Mouse (Mus musculus) left cerebral cortex, adult 9 months (tissue): ENCODE data around the gene Rnaseh2b.
A peak's percentile ranks its signal among the peaks of the same experiment; 100 is the strongest.

Source experiments
- DNase-seq, 2 experiments: peaks; one replicate each; pipeline ENCODE4 v3.0.0; 2022; ENCODE audit warnings: low spot score in 2 of 2

Rnaseh2b gene

GRCm38 (mm10) chr14:62361263-62361980 lies 69.0 kb downstream of the Rnaseh2b start:
- DNase-seq, result no peak

- DNase-seq, result no peak
Measured at GRCm38 (mm10) chr14:62363774-62364173, 71.4 kb downstream of the Rnaseh2b start.

GRCm38 (mm10) chr14:62370819-62371218 lies 78.4 kb downstream of the Rnaseh2b start:
- DNase-seq, result no peak

GRCm38 (mm10) chr14:62374001-62374400 lies 81.6 kb downstream of the Rnaseh2b start:
- no peak for DNase-seq

- DNase-seq, result no peak
Measured at GRCm38 (mm10) chr14:62375694-62376093, 83.3 kb downstream of the Rnaseh2b start.

GRCm38 (mm10) chr14:62376115-62376514 lies 83.7 kb downstream of the Rnaseh2b start:
- no peak for DNase-seq

- no peak for DNase-seq
Measured at GRCm38 (mm10) chr14:62379391-62379790, 87.0 kb downstream of the Rnaseh2b start.

GRCm38 (mm10) chr14:62380606-62381005 lies 88.2 kb downstream of the Rnaseh2b start:
- DNase-seq, result no peak

GRCm38 (mm10) chr14:62383109-62383508 lies 90.7 kb downstream of the Rnaseh2b start:
- no peak for DNase-seq

- no peak for DNase-seq
Measured at GRCm38 (mm10) chr14:62383786-62384299, 91.5 kb downstream of the Rnaseh2b start.

DNA sequence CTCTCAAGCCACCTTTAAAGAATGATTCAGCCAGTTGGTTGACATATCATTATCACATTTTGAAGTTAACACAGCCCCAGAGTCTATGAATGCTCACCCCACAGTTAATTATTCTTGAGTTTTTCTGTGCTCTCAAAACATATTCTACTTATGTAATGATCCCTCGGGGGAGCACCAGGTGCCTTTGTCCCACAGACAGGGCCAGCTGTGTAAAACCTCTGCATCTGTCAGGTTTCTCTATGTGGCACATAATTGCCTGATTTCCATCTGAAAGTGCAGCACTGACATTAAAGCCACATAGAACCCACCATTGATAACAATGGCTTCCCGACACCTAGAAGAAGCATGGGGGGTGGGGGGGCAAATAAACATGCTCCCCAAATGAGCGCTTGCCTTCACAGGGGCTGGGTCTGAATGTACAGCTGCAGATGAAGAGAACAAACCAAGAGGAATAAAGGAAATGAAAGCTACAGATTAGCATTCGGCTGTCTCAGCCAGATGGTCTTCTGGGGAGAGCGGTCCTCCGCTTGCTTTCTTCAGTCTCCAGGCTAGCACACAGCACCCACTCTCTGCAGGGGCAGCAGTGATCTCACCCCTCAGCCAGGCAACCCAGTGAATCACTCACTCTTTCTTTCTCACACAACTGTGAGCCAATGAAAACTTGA lies 96.8 kb downstream of the Rnaseh2b start:
- DNase-seq, result peak; percentile 35 to 54

GRCm38 (mm10) chr14:62389729-62390536 lies 97.5 kb downstream of the Rnaseh2b start:
- DNase-seq, result peak in 1 of 2 experiments; percentile 22

GRCm38 (mm10) chr14:62392754-62393153 lies 100.4 kb downstream of the Rnaseh2b start:
- no peak for DNase-seq

DNA sequence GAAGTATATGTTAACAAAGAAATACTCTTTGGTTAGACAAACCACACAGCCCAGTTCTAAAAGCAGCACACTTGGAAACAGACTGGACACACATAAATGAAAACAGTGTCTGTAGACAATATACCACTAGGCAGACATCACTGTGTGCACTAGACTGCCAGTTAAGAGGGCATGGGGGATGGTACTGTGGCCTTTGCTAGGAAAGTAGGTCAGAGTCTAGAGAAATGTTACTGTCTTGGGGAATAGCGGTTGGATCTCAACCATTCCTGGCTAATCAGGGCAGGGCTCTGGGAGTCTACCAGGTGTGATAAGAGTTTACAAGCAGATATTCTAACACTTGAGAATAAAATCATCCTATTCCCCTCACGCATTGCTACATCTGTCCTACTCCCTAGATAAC lies 103.0 kb downstream of the Rnaseh2b start:
- no peak for DNase-seq

DNA sequence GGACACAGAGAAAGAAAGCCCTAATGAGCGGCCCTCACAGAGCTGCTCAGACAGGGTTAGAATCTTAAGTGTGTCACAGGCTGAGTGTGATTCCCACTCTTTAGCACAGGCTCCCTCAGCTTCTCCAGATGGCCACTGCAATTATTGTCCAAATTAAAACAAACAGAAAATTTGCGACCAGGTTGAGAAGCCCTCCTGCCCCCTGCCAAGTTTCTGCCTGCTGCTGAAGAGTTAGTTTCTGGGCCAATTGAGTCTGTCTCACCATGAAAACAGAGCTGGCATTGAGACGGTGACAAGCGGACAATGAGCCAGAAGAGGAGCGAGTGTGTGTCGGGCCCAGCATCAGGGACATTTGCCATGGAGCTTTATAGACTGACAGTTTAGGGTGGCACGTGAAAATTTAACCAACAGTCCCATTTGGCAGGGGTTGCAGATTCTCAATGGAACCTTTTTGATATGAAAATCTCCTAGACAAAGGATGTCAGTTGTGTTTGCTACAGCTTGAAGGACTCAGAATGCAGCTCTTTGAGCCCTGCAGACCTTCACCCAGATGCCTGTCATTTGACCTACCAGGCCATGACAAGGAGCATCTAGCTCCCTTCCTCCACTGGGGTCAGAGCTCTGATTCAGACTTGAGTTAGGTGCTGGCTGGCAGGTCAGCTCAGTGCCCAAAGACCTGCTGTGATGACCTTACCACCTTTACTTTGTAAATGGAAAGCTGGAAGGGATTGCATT lies 123.8 kb downstream of the Rnaseh2b start:
- DNase-seq, result peak; percentile 11 to 20

DNA sequence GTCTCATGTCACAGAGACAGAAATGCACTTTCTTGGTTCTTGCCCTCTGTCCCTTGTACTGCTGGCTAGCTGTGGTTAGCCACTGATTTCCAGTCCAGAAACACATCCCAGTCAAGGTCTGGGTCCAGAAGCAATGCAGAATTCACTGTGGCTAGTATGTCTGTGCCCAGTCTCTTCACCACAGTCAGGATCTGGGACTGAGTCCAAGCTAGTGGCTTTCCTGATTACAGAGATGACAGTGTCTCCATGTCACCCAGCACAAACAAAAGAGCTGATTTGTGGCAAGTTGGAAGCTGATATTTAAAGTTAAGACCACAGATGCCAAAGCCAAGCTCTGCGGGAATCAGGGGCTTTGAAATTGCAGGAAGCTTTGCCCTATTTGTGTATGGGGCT lies 124.3 kb downstream of the Rnaseh2b start:
- peak; percentile 14 to 36 for DNase-seq

DNA sequence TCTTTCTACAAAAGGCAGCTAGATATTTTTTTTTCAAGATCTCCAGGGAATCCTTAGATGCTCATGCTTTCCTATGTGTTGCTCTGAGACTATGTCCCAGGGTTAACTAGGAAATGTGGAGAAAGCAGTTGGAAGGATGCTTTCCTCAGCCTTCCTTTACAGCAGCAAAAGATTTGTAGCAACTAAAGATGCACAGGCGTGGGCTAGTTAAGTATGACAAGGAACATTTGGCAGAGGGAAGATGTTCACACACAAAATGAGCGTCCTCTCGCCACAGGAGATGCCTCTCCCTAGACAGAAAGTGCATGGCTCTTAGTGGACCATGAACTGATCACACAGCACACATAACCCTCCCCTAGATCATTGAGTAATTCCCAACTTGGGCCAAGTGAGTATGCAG lies 125.1 kb downstream of the Rnaseh2b start:
- peak in 1 of 2 experiments; percentile 4 for DNase-seq

GRCm38 (mm10) chr14:62422265-62422664 lies 129.9 kb downstream of the Rnaseh2b start:
- no peak for DNase-seq
